Mouse (Mus musculus): ENCODE results near the gene Sec24d. TPM values are rescaled to one million over a fixed set of nuclear protein-coding genes. Genes with fewer than 3 reads are reported as not detected.

Sec24d gene
- polyA plus RNA-seq, 1 experiment from 2014 or later: 16.1 TPM

DNA sequence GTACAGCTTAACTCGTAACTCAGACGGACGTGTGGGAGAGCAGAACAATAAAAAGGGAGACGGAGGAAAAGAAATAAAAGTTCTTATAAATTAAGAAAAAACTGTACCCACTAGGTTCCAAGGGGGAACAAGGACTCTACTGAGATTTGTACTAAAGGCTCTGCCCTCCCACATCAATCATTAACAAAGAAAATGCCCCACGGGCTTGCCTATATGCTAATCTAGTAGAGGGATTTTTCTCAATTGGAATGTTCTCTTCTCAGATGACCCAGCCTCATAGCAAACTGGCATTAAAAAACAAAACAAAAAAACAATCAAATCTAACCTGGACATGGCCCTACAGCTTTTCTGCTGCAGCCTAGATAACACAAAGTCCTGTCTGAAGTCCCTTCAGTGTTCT is 128.4 kb downstream of the Sec24d start:
- Histone ChIP-seq H3K27ac (no peak overlapping the region), H3K4me3 (replicated peaks; ENCODE audit: low read length) (no peak overlapping the region), H3K4me1 (replicated peaks; ENCODE audit: control insufficient read depth, insufficient read depth, low read length) (no peaks in the 10 kb centered on the region), H3K27me3 (ENCODE audit: control insufficient read depth, insufficient read depth, low read length) (no peaks in the 10 kb centered on the region), H3K36me3 (replicated peaks; ENCODE audit: control insufficient read depth, insufficient read depth) (no peaks in the 10 kb centered on the region), H3K9ac (no peak overlapping the region), H3K4me2 (replicated peaks) (no peak overlapping the region), H3K9me3 (ENCODE audit: control insufficient read depth, low read length) (no peaks in the 10 kb centered on the region)
- WGBS: 89% methylated on average over 5 of the region's 5 CpGs
- ATAC-seq (ENCODE audit: low FRiP score) (no peak), DNase-seq (ENCODE audit: low spot score) (no peak)

GRCm38 (mm10) chr3:123397562-123398481 is 130.6 kb downstream of the Sec24d start:
- no peak overlapping the region for H3K4me3 ChIP-seq (replicated peaks; ENCODE audit: low read length)
- no peaks in the 10 kb centered on the region for H3K4me1 ChIP-seq (replicated peaks; ENCODE audit: control insufficient read depth, insufficient read depth, low read length)
- no peak overlapping the region for H3K27ac ChIP-seq
- no peak for ATAC-seq (ENCODE audit: low FRiP score)
- no peaks in the 10 kb centered on the region for H3K36me3 ChIP-seq (replicated peaks; ENCODE audit: control insufficient read depth, insufficient read depth)
- DNase-seq (ENCODE audit: low spot score): no peak
- no peaks in the 10 kb centered on the region for H3K9me3 ChIP-seq (ENCODE audit: control insufficient read depth, low read length)
- no peak overlapping the region for H3K9ac ChIP-seq
- no peaks in the 10 kb centered on the region for H3K27me3 ChIP-seq (ENCODE audit: control insufficient read depth, insufficient read depth, low read length)
- 83% methylated on average over 9 of the region's 9 CpGs for WGBS
- no peak overlapping the region for H3K4me2 ChIP-seq (replicated peaks)

DNA sequence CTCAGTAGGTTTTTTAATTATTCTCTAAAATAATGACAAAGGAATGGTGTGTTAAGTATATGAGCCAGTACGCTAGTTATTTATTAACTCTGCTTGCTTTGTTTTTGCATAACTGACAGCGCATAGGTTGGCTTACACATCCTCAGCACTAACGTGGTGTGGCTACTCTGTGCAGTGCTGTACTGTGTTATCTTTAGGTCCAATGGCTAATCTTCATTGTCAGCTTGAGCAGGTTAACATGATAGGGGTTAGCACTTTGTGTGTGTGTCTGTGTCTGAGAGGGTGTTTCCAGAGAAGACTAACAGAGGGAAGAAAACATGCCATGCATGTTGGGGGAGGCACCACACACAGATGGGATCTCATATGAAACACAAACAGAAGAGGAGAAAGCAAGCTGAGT is 137.7 kb downstream of the Sec24d start:
- Histone ChIP-seq H3K4me1 (replicated peaks; ENCODE audit: control insufficient read depth, insufficient read depth, low read length) (no peaks in the 10 kb centered on the region), H3K27me3 (ENCODE audit: control insufficient read depth, insufficient read depth, low read length) (no peaks in the 10 kb centered on the region), H3K27ac (no peak overlapping the region), H3K4me2 (replicated peaks) (no peak overlapping the region), H3K4me3 (replicated peaks; ENCODE audit: low read length) (no peak overlapping the region), H3K36me3 (replicated peaks; ENCODE audit: control insufficient read depth, insufficient read depth) (no peaks in the 10 kb centered on the region), H3K9ac (no peak overlapping the region), H3K9me3 (ENCODE audit: control insufficient read depth, low read length) (no peaks in the 10 kb centered on the region)
- whole genome bisulfite sequencing: 81% methylated on average over 3 of the region's 3 CpGs
- ATAC-seq (ENCODE audit: low FRiP score) (no peak), DNase-seq (ENCODE audit: low spot score) (no peak)

GRCm38 (mm10) chr3:123411821-123412578 is 144.7 kb downstream of the Sec24d start:
- ATAC-seq (ENCODE audit: low FRiP score) (no peak), DNase-seq (ENCODE audit: low spot score) (no peak)
- Histone ChIP-seq H3K36me3 (replicated peaks; ENCODE audit: control insufficient read depth, insufficient read depth) (no peaks in the 10 kb centered on the region), H3K27ac (no peak overlapping the region), H3K4me2 (replicated peaks) (no peak overlapping the region), H3K9me3 (ENCODE audit: control insufficient read depth, low read length) (no peaks in the 10 kb centered on the region), H3K4me3 (replicated peaks; ENCODE audit: low read length) (no peak overlapping the region), H3K4me1 (replicated peaks; ENCODE audit: control insufficient read depth, insufficient read depth, low read length) (no peaks in the 10 kb centered on the region), H3K27me3 (ENCODE audit: control insufficient read depth, insufficient read depth, low read length) (no peaks in the 10 kb centered on the region), H3K9ac (no peak overlapping the region)
- WGBS: 74% methylated on average over 6 of the region's 6 CpGs

GRCm38 (mm10) chr3:123413173-123413572 is 145.9 kb downstream of the Sec24d start:
- ATAC-seq (ENCODE audit: low FRiP score) (no peak), DNase-seq (ENCODE audit: low spot score) (no peak)
- Histone ChIP-seq H3K4me3 (replicated peaks; ENCODE audit: low read length) (no peak overlapping the region), H3K36me3 (replicated peaks; ENCODE audit: control insufficient read depth, insufficient read depth) (no peaks in the 10 kb centered on the region), H3K9ac (no peak overlapping the region), H3K9me3 (ENCODE audit: control insufficient read depth, low read length) (no peaks in the 10 kb centered on the region), H3K4me1 (replicated peaks; ENCODE audit: control insufficient read depth, insufficient read depth, low read length) (no peaks in the 10 kb centered on the region), H3K4me2 (replicated peaks) (no peak overlapping the region), H3K27ac (no peak overlapping the region), H3K27me3 (ENCODE audit: control insufficient read depth, insufficient read depth, low read length) (no peaks in the 10 kb centered on the region)
- WGBS: 33% methylated on average over 5 of the region's 5 CpGs

Other genes with a start within 250 kb of the Sec24d start
- gene Myoz2, start 232.4 kb upstream of the Sec24d start, polyA plus RNA-seq (2014; fragmentation: Nextera tagmentation; extraction: Ambion mirVana): not detected in 2 replicates
- gene Synpo2, start 31.3 kb upstream of the Sec24d start, polyA plus RNA-seq (2014; fragmentation: Nextera tagmentation; extraction: Ambion mirVana): 1.5 and 2.0 TPM in 2 replicates
- 16.3 and 17.9 TPM in 2 replicates for gene Mettl14, start 118.7 kb downstream of the Sec24d start, polyA plus RNA-seq (2014; fragmentation: Nextera tagmentation; extraction: Ambion mirVana)
- gene Prss12, start 179.5 kb downstream of the Sec24d start, polyA plus RNA-seq (2014; fragmentation: Nextera tagmentation; extraction: Ambion mirVana): 15.7 and 17.1 TPM in 2 replicates